Mouse (Mus musculus) kidney, embryonic 14.5 days (tissue): ENCODE measurements around the gene Olfr768. TPM values are rescaled to one million over a fixed set of nuclear protein-coding genes. Genes with fewer than 3 reads are reported as not detected.

Source experiments
- polyA plus RNA-seq: library from polyadenylated mRNA; unstranded; fragments of >200 nt; fragmentation: Nextera tagmentation; extraction: Ambion mirVana; gene quantifications from 2 replicates; pipeline ENCODE4 v1.2.1, GENCODE M21; 2014

Gene Olfr768
- polyA plus RNA-seq, 1 experiment from 2014 or later: not detected

Other genes starting within 250 kb of the Olfr768 start
- gene Gdf11, start 207.7 kb downstream of the Olfr768 start, polyA plus RNA-seq: 7.2 and 8.7 TPM in 2 replicates
- 479 and 521 TPM in 2 replicates for gene Cd63, start 198.4 kb downstream of the Olfr768 start, polyA plus RNA-seq
- 14.5 and 15.7 TPM in 2 replicates for gene Rdh5, start 176.5 kb downstream of the Olfr768 start, polyA plus RNA-seq
- gene Bloc1s1, start 175.3 kb downstream of the Olfr768 start, polyA plus RNA-seq: 219 and 258 TPM in 2 replicates
- gene Itga7, start 165.6 kb downstream of the Olfr768 start, polyA plus RNA-seq: 0.77 and 1.3 TPM in 2 replicates
- 0.21 and 1.4 TPM in 2 replicates for gene Mettl7b, start 138.4 kb downstream of the Olfr768 start, polyA plus RNA-seq
- not detected in 2 replicates for gene Olfr9, start 109.9 kb downstream of the Olfr768 start, polyA plus RNA-seq
- not detected in 2 replicates for gene Olfr763, start 88.6 kb downstream of the Olfr768 start, polyA plus RNA-seq
- gene Olfr764-ps1, start 59.5 kb downstream of the Olfr768 start, polyA plus RNA-seq: not detected in 2 replicates
- not detected in 2 replicates for gene Olfr765, start 49.4 kb downstream of the Olfr768 start, polyA plus RNA-seq
- not detected in 2 replicates for gene Olfr766-ps1, start 30.4 kb downstream of the Olfr768 start, polyA plus RNA-seq
- gene Olfr767, start 16.5 kb downstream of the Olfr768 start, polyA plus RNA-seq: not detected in 2 replicates
- gene Olfr769, start 18.5 kb upstream of the Olfr768 start, polyA plus RNA-seq: not detected in 2 replicates
- not detected in 2 replicates for gene Olfr770, start 39.6 kb upstream of the Olfr768 start, polyA plus RNA-seq
- not detected in 2 replicates for gene Olfr771, start 65.4 kb upstream of the Olfr768 start, polyA plus RNA-seq
- gene Olfr772, start 78.5 kb upstream of the Olfr768 start, polyA plus RNA-seq: not detected in 2 replicates
- not detected in 2 replicates for gene Olfr773, start 88.0 kb upstream of the Olfr768 start, polyA plus RNA-seq
- not detected in 2 replicates for gene Olfr774, start 136.8 kb upstream of the Olfr768 start, polyA plus RNA-seq
- gene Olfr775, start 149.0 kb upstream of the Olfr768 start, polyA plus RNA-seq: not detected in 2 replicates
- not detected in 2 replicates for gene Olfr776, start 159.8 kb upstream of the Olfr768 start, polyA plus RNA-seq
- not detected in 2 replicates for gene Olfr777, start 172.1 kb upstream of the Olfr768 start, polyA plus RNA-seq
- gene Olfr780, start 218.7 kb upstream of the Olfr768 start, polyA plus RNA-seq: not detected in 2 replicates
- gene Olfr781, start 229.5 kb upstream of the Olfr768 start, polyA plus RNA-seq: not detected in 2 replicates
- gene Olfr782, start 249.5 kb upstream of the Olfr768 start, polyA plus RNA-seq: not detected in 2 replicates